Mouse (Mus musculus): ENCODE results near the gene Mbl1.

Mbl1 gene

DNA sequence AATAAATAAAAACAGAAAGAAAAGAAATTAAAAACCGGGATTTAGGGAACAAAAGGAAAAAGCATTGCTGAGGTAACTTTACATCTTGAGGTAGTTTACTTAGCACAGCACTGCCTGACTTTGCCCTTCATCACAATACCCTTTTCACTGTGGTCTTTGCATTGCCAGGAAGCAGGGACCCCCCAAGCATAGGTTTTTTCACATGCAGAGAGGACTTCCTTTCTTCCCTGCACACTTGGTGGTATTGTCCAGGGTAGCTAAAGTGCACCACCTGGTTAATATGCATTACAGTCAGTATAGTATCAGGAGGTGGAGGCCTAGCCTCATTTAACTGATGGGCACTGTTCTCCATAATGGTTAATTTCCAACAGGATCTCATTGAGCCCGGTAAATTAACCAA lies 38.2 kb downstream of the Mbl1 start:
- peak; percentile 61 for DNase-seq (ENCODE audit: low read depth, low spot score)

DNA sequence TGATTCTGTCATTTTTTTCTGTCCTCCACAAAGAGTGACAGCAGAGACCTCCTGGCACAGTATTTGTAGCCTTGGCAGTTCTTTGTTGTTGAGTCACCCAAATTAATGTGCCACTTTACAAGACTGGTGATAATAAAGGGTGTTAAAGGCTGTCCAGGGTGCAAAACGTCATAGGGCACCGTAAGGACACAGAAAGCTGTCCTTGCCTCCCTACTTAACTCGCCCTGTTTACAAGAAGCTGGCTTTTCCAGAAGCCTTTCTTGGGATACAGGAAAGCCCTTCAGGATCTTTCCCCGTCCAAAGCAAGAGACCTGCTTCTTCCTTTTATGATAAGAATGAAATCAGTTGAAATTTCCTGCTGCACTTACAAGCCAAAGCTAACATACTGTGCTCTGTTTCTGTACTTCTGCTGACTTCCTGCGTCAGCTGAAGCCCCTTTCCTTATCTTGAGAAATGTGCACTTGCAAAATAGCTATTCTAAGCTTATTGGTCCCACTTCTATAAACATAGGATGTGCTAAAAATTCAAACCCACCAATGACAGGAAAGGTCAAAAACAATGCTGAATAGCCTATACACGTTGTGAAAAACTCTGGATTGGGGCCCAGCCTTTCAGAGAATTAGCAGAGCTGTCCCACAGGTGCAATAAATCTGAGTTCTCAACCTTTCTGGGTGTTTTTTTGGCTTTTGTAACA lies 46.9 kb downstream of the Mbl1 start:
- DNase-seq (ENCODE audit: low read depth, low spot score): no peak

Data from ZHBTc4 (cell line).